Mouse (Mus musculus): ENCODE results near the gene Clpx.
A peak's percentile ranks its signal among the peaks of the same experiment; 100 is the strongest.
"Not testable (repeated sequence)": the region's sequence is repeated elsewhere in the genome, so short reads cannot be mapped to it uniquely, and the experiment has no call there.

Gene Clpx

GRCm38 (mm10) chr9:65293119-65293518 lies 941 bp upstream of the Clpx start:
- no peak for DNase-seq

DNA sequence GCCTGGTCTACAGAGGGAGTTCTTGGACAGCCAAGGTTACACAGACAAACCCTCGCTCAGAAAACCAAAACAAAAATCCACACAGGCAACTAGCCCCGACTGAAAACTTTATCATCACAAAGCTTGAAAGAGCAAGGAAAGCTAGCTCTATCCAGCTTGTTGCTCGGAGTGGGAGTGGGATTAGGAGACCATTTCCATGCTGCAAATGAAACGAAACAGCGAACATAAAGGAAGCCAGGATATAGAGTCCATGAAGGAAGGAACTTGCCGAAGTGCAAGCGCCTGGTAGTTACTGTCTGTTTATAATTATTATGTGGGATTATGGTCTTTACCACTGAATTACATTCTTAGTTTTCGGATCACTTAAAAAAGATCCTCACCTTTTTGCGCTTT lies 484 bp upstream of the Clpx start:
- no peak for DNase-seq

- DNase-seq = no peak
Measured at GRCm38 (mm10) chr9:65294716-65295378, 787 bp downstream of the Clpx start.

DNA sequence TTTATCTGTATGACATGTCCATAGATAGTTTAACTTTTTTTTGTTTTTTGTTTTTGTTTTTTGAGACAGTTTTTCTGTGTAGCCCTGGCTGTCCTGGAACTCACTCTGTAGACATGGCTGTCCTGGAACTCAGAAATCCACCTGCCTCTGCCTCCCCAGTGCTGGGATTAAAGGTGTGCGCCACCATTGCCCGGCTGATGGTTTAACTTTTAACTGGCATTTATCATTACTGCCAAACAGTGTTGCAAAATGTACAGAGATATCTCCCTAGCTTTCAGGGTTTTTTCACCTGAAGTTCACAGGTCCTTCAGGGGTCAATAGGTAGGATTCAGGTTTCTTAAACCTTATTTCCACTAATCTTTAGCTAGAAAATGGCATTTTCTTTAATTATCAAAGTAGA lies 3.0 kb downstream of the Clpx start:
- DNase-seq = no peak

GRCm38 (mm10) chr9:65298761-65299160 lies 4.7 kb downstream of the Clpx start:
- no peak for DNase-seq

GRCm38 (mm10) chr9:65299650-65300049 lies 5.6 kb downstream of the Clpx start:
- no peak for DNase-seq

GRCm38 (mm10) chr9:65302327-65302983 lies 8.4 kb downstream of the Clpx start:
- no peak for DNase-seq

GRCm38 (mm10) chr9:65303586-65303985 lies 9.5 kb downstream of the Clpx start:
- no peak for DNase-seq

DNA sequence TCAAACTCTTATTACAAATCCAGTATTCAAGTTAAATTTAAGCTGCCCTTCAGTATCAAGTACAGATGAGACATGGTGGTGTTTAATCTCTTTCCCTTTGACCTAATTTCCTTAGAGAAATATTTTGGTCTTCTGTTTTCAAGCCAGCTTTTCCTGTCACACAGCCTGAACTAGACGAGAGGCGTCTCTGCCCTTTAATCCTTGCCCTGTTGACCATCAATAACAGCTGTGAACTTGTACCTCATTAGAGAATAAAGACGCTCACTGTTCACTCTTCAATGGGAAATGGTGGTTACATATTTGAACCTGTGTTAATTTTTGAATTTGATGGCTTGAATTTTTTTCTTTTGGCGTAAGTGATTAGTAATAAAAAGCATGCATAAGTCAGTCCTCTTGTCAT lies 10.2 kb downstream of the Clpx start:
- DNase-seq = peak; percentile 52 to 56

DNA sequence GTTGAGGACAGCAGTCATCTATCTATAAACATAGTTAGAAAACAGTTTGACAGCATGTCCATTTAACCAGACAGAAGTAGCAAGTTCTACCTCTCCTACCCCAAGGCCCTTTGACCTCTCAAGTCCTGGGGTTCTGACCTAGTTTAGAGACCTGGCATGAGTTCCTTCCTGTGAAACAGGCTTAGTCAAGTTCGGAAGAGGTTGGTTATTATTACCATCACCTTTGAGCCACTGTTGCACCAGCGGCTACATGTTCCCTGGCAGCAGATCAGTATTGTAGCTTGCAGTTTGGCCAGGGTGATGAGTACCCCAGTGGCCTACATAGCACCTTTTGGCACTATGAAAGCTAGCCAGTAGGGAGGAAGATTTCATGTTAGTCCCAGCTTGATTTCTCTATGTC lies 12.6 kb downstream of the Clpx start:
- DNase-seq = peak; percentile 46 to 80

DNA sequence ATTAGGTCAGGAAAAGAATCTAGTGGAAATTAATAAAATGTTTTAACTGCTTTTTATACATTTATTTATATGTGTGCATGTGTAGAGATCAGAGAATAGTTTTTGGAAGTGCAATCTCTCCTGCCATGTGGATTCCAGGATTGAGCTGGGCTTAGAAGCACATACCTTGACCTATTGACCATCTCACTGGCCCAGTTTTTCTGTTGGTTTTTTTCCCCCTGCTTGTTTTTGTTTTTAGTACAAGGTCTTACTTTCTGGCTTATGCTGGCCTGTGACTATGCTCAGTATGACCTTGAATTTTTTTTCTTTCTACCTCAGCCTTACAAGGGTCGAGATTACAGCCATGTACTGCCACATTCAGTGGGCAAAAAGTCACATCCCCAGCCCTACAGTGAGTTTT lies 14.0 kb downstream of the Clpx start:
- DNase-seq = no peak

DNA sequence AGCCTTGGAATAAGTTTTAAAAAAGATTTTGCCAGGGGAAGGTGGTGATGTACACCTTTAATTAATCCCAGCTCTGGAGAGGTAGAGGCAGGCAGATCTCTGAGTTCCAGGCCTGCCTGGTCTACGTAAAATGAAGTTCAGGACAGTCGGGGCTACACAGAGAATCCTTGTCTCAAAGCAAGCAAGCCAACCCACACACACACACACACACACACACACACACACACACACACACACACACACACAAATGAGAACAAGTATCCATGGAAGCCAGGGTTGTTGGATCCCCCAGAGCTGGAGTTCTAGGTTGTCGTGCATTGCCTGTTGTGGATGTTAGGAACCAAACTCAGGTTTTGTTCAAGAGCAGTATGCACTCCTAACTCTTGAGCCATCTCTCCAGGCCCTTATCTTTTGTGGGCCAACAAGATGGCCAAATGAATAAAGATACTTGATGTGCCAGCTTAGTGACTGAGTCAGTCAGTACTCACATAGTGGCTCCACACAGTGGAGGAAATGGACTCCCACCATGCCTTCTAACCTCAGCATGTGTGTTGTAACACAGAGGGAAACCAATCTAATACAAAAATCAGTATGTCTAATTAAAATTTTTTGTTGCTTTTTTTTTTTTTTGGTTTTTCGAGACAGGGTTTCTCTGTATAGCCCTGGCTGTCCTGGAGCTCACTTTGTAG lies 18.8 kb downstream of the Clpx start:
- DNase-seq = no peak

DNA sequence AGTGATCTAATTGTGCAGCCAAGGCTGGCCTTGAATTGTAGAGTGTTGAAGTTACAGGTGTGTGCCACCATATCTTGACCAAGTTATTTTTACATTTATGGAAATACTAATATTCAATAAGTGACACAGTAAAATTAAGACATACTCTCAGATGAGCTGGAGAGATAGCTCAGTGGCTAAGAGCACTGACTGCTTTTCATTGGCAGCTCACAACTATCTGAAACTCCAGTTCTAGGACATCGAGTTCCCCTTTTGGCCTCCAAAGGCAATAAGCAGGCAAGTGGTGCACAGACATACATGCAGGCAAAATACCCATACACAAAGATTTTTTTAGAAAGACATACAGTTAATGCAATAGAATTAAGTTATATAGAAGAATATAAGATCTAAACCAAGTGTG lies 19.8 kb downstream of the Clpx start:
- DNase-seq = no peak

- DNase-seq = no peak
Measured at GRCm38 (mm10) chr9:65322255-65322900, 28.3 kb downstream of the Clpx start.

- no peak for DNase-seq
Measured at GRCm38 (mm10) chr9:65325971-65326370, 31.9 kb downstream of the Clpx start.

DNA sequence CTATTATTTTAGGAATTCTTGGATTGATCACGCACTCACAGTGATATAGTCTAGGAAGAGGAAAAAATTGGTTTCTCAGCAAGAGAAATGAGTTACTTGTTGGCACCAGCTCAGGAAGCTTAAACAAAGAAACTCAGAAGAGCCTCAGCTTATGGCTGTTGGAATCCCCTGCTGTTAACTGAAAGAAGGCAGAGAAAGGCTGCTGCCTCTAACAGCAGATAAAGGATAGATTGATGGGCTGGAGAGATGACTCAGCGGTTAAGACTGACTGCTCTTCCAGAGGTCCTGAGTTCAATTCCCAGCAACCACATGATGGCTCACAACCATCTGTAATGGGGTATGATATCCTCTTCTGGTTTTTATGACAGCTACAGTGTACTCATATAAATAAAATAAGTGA lies 33.3 kb downstream of the Clpx start:
- no peak for DNase-seq

GRCm38 (mm10) chr9:65333958-65334357 lies 39.9 kb downstream of the Clpx start:
- DNase-seq = no peak

GRCm38 (mm10) chr9:65339146-65339545 lies 45.1 kb downstream of the Clpx start:
- no peak for DNase-seq

DNA sequence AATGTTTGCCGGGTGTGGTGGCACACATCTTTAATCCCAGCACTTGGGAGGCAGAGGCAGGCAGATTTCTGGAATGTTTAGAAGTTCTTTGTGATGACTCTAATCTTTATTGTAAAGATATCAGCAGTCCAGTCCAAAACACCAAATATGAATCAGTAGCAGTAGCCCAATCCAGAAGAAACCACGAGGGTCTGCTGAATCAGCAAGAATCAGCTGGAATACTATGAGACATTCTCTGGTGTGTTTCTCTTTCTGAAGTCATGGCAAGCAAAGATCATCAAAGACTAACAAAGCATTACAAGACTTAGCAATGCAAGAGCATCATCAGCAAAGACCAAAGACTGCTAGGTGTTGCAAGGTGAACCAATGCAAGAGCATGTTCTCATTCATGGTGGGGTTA lies 46.4 kb downstream of the Clpx start:
- no peak for DNase-seq

GRCm38 (mm10) chr9:65345439-65345838 lies 51.4 kb downstream of the Clpx start:
- not testable (repeated sequence) for DNase-seq

- DNase-seq = peak; percentile 97 to 98
Measured at GRCm38 (mm10) chr9:65345854-65346475, 51.9 kb downstream of the Clpx start, which contains the start of gene Pdcd7. TSS of gene Pdcd7 (plus strand) at chr9:65346104.

DNA sequence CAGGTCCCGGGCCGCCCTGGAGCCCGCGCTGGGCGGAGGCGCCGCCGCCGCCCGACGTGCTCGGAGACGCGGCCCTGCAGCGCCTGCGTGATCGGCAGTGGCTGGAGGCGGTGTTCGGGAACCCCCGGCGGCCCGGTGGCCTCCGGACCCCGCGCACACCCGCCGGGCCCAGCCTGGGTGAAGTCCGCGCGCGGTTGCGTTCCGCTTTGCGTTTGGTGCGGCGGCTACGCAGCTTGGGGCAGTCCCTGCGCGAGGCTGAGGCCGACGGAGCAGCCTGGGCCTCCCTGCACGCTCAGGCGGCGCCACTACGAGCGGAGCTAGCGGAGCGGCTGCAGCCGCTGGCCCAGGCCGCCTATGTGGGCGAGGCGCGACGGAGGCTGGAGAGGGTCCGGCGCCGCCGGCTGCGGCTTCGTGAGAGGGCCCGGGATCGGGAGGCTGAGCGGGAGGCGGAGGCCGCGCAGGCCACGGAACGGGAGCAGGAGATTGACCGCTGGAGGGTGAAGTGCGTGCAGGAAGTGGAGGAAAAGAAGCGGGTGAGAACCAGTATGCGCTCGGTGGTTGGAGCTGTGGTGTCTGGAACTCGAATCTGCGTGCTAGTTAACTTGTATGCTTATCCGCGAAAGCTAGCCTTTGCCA lies 52.5 kb downstream of the Clpx start:
- peak; percentile 32 to 69 for DNase-seq

Data from kidney, postnatal 25 days (tissue).